Mouse (Mus musculus) kidney, embryonic 15.5 days (tissue): ENCODE data around the gene Magt1. TPM values are rescaled to one million over a fixed set of nuclear protein-coding genes. Genes with fewer than 3 reads are reported as not detected.

Experiments used
- polyA plus RNA-seq: library from polyadenylated mRNA; unstranded; fragments of >200 nt; fragmentation: Nextera tagmentation; extraction: Ambion mirVana; gene quantifications from 2 replicates; pipeline ENCODE4 v1.2.1, GENCODE M21; 2015

Gene Magt1
- polyA plus RNA-seq, 1 experiment from 2014 or later = 69.7 TPM

Other genes with a start within 250 kb of the Magt1 start
- gene Fgf16, start 247.6 kb downstream of the Magt1 start, polyA plus RNA-seq = 0.23 and 0.36 TPM in 2 replicates
- gene Atrx, start 82.5 kb downstream of the Magt1 start, polyA plus RNA-seq = 207 and 209 TPM in 2 replicates
- 459 and 491 TPM in 2 replicates for gene Cox7b, start 3.8 kb upstream of the Magt1 start, polyA plus RNA-seq
- gene Atp7a, start 15.4 kb upstream of the Magt1 start, polyA plus RNA-seq = 28.2 and 29.3 TPM in 2 replicates
- gene Tlr13, start 131.3 kb upstream of the Magt1 start, polyA plus RNA-seq = 0.48 and 0.70 TPM in 2 replicates
- 363 and 376 TPM in 2 replicates for gene Pgk1, start 175.2 kb upstream of the Magt1 start, polyA plus RNA-seq
- 10.5 and 10.6 TPM in 2 replicates for gene Taf9b, start 209.3 kb upstream of the Magt1 start, polyA plus RNA-seq
- gene Fnd3c2, start 243.5 kb upstream of the Magt1 start, polyA plus RNA-seq = not detected in 2 replicates